Mouse (Mus musculus) adrenal gland, postnatal 14 days (tissue): ENCODE data around the gene Tmem256. TPM values are rescaled to one million over a fixed set of nuclear protein-coding genes. Genes with fewer than 3 reads are reported as not detected.

Experiments
- DNase-seq: peaks from one replicate; pipeline ENCODE4 v3.0.0; 2021; ENCODE audit warnings: mixed read lengths
- long read RNA-seq, 2 experiments: library from polyadenylated mRNA; stranded (forward); transcript quantifications; one replicate each; pipeline ENCODE4 v2.0.0; 2021
- total RNA-seq: library from RNA; stranded (reverse); gene quantifications from 2 replicates; pipeline ENCODE4 v1.2.3, GENCODE M21; 2021

The Tmem256 gene
- 114 and 128 TPM in 2 replicates for total RNA-seq
- long read RNA-seq, experiment 1, transcript Tmem256-203 (4 exons, 421 nt) = minor isoform, 34 of 94 reads
- long read RNA-seq, experiment 1, transcript Tmem256-201 (4 exons, 492 nt) = major isoform, 55 of 94 reads
- long read RNA-seq, experiment 1, partial matches to known transcripts = 0 of 94 reads
- long read RNA-seq, experiment 1, other reads (novel, unspliced or antisense) = 2 of 94 reads
- long read RNA-seq, experiment 2, transcript Tmem256-203 (4 exons, 421 nt) = minor isoform, 47 of 136 reads
- long read RNA-seq, experiment 2, transcript Tmem256-201 (4 exons, 492 nt) = major isoform, 83 of 136 reads
- long read RNA-seq, experiment 2, partial matches to known transcripts = 0 of 136 reads
- long read RNA-seq, experiment 2, other reads (novel, unspliced or antisense) = 3 of 136 reads

DNA sequence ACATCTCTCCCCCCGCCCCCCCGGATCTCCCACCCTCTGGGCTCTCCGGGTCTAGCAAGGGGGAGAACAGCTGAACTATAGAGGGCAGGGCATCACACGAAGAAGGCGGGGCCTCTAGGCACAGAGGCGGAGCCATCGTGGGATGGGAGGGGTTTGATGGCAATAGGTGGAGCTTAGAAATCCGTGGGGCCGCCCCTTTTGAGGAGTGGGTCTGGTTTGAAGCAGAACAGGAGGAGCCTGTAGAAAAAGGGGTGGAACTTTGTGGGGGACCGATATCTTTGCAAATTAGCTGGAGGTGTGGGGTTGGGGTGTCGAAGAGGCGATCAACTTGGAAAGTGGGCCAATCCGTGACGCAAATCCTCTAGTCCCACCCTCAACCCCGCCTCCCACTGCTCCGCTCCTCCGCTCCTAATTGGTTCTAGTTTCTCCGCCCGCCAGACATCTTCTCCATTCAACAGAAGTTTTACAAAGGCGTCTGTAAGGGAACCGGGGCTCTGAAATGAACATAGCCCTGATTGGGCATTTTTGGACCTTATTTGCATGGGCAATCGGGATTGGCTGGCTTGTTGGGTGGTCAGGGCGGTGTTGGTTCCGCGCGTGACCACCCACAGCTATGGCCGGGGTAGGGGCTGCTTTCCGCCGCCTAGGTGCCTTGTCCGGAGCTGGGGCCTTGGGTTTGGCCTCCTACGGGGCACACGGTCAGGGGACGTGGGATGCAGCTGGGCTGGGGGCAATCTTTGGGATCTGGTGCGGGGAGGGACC is at the start of gene Tmem256:
Gene Tmem256, plus strand, starts transcription at position 563 of the 762 bp plus-strand sequence.
- peak; percentile 96 for DNase-seq

DNA sequence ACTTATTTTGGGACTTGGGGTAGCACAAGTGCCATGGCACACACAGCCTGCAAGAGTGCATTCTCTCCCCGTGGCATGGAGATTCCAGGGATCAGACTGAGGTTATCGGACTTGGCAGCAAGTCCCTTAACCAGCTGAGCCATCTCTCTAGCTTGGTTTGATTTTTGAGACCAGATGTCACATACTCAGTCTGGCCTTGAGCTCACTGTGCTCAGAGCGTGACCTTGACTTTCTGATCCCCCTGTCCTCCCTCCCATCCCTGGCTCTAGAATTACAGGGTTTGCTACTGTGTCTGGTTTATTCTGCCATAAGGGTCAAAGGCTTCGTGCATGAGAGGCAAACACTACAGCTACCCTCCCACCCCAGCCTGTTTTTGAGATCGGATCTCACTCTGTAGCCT is 48.9 kb upstream of the Tmem256 start:
- DNase-seq = peak; percentile 31

- DNase-seq = no peak
These were observed 46.9 kb upstream of the Tmem256 start for GRCm38 (mm10) chr11:69791420-69791819.

- no peak for DNase-seq
These were observed 44.9 kb upstream of the Tmem256 start for GRCm38 (mm10) chr11:69793429-69793828.

- peak; percentile 97 for DNase-seq
These were observed 42.9 kb upstream of the Tmem256 start, which contains the start of gene Chrnb1 for GRCm38 (mm10) chr11:69795168-69795982. TSS of gene Chrnb1 (minus strand) at chr11:69795943.

- DNase-seq = no peak
These were observed 42.3 kb upstream of the Tmem256 start for GRCm38 (mm10) chr11:69795983-69796435.

DNA sequence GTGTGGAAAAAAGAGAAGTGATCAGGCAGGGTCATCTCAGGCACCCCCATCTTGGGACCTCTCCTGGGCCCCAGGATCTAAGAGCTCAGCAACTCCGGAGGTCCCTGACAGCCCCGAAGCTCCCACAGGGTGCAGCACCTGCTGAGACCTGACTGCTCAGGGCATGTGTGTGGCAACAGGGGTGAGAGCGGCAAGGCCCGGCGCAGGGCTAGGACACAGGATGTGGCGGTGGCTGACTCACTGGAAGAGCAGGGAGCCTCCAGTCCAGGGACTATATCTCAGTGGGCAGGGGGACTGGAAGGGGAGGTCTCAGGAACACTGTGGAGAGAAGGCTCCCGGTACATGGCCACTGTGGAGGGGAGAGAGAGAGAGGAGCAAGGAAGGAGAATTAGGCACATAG is 40.4 kb upstream of the Tmem256 start:
- DNase-seq = no peak

GRCm38 (mm10) chr11:69799394-69800137 is 38.7 kb upstream of the Tmem256 start:
- DNase-seq = peak; percentile 33

DNA sequence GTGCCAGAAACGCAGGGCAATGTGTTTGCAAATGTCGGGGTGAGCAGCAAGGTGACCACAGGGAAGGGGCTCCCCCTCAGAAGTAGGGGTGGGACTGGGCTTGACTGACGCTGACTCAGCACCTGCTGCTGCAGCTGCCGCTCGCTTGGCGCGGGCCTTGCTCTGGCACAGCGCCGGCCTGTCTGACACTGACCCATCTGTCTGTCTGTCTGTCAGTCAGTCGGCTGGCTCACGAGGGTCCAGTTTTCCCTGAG is 38.2 kb upstream of the Tmem256 start:
- DNase-seq = peak; percentile 62

DNA sequence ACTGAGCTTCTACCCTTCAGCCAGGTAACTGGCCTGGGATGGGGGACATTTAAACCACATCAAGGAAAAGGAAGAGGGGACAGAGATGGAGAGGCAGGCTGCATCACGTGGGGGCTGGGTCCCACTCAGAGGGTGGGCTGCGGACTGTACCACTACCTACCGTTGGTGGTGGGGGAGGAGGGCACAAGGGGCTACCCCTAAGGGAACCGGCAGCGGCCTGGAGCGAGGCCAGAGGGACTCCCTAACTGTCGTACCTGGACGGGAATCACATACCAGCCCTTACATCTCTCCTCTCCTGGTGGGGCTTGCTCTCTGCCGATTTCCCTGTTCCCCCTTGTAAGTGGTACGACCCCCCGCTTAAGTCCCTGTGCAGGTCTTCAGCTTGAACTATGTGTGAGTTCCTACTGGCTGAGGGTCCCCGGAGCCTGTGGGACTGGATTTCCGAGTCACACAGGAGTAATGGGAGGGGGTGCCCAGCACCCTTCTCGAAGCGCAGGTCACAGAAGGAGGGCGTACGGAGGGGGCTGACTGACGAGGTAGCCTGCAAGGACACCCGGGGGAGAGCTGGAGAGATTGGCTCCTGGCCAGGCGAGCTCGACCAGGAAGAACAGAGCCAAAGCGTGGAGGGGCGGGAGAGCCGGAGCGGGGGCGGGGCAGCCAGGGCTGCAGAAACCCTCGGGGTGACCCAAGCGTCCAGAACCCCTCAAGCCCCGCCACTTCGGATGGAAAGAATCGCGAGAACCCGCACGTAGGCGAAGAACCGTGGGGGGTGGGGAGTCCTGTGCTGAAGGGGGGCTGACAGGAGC is 37.7 kb upstream of the Tmem256 start:
- DNase-seq = peak; percentile 79

DNA sequence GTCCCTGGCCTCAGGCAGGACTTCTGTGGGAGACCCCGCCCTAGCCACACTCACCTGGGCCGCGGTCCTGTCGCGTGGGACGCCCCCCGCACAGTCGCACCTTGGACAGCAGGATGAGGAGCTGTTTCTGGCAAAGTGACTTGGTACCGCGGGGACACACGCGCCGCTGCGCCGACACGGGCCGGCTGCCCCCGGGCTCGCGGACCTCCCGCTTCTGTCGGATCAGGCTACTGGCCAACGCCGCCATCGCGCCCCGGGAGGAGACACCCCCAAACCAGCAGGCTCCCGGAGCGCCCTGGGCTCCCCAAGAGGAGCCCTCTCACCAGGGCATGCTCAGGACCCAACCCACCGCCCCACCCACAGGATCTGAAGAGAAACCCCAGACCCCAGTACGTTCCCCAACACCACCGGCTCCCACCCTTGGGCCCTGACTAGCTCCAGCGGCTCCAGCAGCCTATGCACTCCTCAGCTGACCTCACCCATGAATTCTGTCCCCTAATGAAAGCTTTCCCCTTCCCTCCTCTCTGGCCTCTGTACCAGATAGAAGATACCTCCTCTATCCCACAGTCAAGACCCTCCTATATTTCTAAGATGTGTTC is 36.8 kb upstream of the Tmem256 start, which contains the start of gene Fgf11:
Gene Fgf11, minus strand, starts transcription at position 479 of the 599 bp plus-strand sequence.
- DNase-seq = peak; percentile 20

DNA sequence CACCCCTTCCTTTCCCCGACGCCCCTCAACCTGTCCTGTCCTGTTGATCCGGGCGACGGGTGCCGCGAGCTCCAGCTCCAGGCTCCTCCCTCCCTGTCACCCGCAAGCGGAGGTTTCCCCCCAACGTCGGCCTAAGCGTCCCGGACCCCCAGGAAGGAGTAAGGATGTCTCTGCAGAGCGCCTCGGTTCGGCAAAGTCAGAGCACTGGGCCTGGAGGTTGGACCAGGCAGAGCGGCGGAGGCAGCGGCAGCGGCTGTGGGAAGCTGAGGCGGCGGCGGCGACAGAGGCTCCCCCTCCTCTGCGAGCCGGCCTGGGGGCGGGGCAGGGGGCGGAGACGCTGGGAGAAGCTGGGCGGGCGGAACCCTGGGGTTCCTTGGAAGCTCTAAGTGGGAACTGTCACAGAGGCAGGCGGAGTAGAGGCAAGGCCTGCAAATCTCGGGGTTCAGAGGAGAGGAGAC is 35.6 kb upstream of the Tmem256 start:
- DNase-seq = peak; percentile 92

DNA sequence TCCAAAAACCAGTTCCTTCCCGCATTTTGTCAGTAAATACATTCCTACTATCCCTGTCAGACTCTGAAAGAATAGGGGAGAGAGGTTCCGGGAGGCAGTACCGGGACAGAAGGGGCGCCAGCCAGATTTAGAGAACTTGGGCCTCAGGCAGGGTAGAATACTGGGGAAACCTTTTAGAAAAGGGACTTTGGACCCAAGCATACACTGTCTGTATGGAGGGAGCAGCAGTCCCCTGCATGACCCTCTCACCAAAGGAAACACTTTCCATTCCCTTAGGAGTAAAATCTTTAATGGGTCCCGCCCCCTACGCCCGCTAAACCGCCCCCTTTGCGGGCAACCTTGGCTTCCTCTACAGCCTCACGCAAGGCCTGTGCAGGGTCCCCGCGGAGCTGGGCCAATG is 35.0 kb upstream of the Tmem256 start:
- no peak for DNase-seq

GRCm38 (mm10) chr11:69803786-69804651 is 34.3 kb upstream of the Tmem256 start:
- peak; percentile 90 for DNase-seq

DNA sequence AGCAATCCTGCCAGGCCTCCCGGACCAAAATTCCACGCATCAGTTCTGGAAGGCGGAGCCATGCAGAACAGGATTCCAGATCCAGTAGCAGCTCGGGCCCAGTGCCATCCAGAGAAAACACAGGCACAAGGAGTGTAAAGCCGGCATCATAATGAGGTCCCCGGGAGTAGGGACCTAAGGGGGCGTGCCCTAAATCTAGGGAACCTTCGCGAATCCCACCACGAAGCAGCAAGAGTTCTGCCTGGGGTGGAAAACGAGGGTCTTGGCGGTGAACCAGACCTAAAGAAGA is 33.7 kb upstream of the Tmem256 start:
- peak; percentile 42 for DNase-seq

DNA sequence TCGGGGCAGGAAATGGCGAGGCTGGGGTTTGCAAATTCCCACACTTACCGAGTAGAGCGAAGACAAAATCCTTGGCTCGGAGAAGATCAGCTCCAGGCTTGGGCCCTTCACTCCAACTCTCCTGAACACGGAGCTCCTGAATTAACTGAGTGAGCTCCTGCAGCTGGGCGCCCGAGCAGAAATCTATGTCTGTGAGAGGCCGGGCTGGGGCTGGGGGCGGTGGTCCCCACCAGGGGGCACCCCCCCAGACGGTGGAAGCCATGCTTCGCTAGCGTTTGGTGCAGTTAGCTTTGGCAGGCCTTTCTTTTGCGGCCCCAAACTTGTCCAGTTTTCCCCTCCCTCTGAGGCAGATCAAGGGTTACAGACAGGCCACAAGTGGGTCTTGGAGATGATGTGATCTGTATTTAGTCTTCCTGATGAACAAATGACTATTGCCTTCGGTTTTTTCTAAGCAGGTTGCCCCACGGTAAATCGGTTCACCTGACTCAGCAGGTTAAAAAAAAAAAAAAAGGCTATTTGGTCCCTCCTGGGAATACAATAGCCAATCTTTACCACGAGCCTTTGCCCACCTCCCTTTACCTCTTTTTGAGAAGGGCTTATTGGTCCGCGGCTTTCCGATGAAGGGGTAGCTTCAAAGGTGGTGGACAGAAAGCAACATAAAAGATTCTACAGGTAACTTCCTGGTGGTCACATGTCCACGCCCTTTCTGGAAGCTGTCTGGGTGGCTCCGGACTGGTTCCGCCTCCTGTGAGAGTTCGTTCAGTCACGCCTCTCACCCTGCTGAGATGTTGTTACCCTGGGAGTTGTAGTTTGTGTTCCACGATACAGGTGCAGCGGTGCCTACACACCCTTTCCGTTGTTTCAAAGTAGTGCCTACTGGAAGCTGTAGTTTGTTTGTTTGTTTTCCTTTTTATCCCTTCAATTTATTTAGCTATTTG is 33.1 kb upstream of the Tmem256 start, which contains the start of gene Tmem102:
Gene Tmem102, minus strand, starts transcription at position 653 of the 938 bp plus-strand sequence.
- no peak for DNase-seq

GRCm38 (mm10) chr11:69806378-69806777 is 31.9 kb upstream of the Tmem256 start:
- DNase-seq = no peak

GRCm38 (mm10) chr11:69807641-69808040 is 30.7 kb upstream of the Tmem256 start:
- DNase-seq = no peak
